Mouse (Mus musculus): ENCODE measurements around the gene Enpp6. TPM values are rescaled to one million over a fixed set of nuclear protein-coding genes. Genes with fewer than 3 reads are reported as not detected.

The Enpp6 gene
- 0.32 TPM for polyA plus RNA-seq (2021)

DNA sequence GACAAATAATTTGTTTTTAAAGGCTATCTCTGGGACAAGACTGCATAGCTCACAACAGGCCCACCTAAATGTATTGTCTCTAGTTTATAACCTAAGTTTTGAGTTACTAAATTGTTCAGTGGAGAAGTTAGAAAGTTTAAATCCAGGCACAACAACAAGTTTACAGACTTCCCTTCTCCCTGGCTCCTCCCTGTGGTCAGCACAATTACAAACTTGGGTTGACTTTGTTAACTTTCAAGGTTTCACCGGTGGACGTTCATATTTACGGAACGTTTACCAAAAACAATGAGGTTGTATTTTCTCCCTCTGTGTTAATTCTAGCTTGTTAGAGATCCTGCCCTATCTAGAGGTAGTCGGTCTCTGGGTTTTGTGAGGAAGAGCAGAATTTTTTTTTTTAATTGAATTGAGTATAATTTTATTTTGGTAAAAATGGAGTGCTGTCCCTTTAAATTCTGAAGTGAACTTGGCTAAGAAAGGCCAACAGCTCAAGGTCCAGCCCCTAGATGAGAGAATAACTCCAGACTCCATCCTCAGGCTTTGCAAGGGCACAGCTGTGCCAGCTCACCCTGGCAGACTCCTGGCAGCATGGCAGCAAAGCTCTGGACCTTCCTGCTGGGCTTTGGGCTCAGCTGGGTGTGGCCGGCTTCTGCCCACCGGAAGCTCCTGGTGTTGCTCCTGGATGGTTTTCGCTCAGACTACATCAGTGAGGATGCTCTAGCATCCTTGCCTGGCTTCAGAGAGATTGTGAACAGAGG lies at the start of gene Enpp6:
Enpp6 (plus strand) TSS at position 502 of the 755 bp plus-strand sequence.
- in situ Hi-C loops (cut with MboI; ENCODE audit: low pct_unique_long_range_greater_than_20kb) = no loop called here
- ATAC-seq = no peak
- CTCF ChIA-PET = interaction anchor here (1.1 kb wide), 1 partner anchor 8 kb away, joined by 3 read pairs; no protein-coding TSS in a partner anchor

GRCm38 (mm10) chr8:46938218-46938617 lies 48.5 kb upstream of the Enpp6 start:
- no peak for TF ChIP-seq CTCF (IDR thresholded peaks at IDR 0.05)
- ATAC-seq = no peak
- DNase-seq (ENCODE audit: low read depth, low spot score) = no peak
- ChIA-PET CTCF (interaction anchor here (1.2 to 1.3 kb wide), 2 partner anchors 9 to 15 kb away, joined by 3 to 4 read pairs; no protein-coding TSS in a partner anchor), POLR2A (no interaction called here)
- in situ Hi-C loops (cut with MboI; ENCODE audit: low pct_unique_long_range_greater_than_20kb) = no loop called here
- no peaks in the 10 kb centered on the region for H3K27me3 ChIP-seq

More for the DNA sequence above, at the start of gene Enpp6:
- TF ChIP-seq CTCF (IDR thresholded peaks at IDR 0.05) = no peak
- H3K27me3 ChIP-seq = peaks cover 4% of the 10 kb centered on the region
- DNase-seq (ENCODE audit: low read depth, low spot score) = no peak
- POLR2A ChIA-PET = no interaction called here

DNA sequence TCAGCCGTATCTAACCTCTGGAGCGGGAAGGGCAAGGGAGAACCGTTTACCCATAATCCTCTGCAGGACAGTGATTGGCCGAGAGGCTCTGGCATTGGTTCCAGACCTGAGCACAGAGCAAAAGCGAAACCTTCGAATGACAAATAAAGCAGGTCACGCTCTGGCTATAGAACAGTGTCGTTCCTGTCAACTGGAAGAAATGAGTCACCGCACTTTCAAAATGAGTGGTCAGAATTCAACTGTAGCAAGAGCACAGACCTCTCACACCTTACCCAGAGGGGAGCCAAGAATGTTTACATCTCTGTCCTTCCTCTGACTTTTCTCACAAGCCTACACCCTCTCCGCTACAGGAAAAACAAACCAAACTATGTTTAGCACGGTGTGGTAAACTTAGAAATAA lies 45.4 kb upstream of the Enpp6 start:
- TF ChIP-seq CTCF (IDR thresholded peaks at IDR 0.05) = no peak
- DNase-seq (ENCODE audit: low read depth, low spot score) (peak; percentile 64), ATAC-seq (peak; percentile 74)
- no peaks in the 10 kb centered on the region for H3K27me3 ChIP-seq
- ChIA-PET CTCF (no interaction called here), POLR2A (interaction anchor here (0.9 to 1.0 kb wide), 2 partner anchors 9 to 169 kb away, joined by 3 to 4 read pairs; no protein-coding TSS in a partner anchor)
- in situ Hi-C loops (cut with MboI; ENCODE audit: low pct_unique_long_range_greater_than_20kb) = no loop called here

DNA sequence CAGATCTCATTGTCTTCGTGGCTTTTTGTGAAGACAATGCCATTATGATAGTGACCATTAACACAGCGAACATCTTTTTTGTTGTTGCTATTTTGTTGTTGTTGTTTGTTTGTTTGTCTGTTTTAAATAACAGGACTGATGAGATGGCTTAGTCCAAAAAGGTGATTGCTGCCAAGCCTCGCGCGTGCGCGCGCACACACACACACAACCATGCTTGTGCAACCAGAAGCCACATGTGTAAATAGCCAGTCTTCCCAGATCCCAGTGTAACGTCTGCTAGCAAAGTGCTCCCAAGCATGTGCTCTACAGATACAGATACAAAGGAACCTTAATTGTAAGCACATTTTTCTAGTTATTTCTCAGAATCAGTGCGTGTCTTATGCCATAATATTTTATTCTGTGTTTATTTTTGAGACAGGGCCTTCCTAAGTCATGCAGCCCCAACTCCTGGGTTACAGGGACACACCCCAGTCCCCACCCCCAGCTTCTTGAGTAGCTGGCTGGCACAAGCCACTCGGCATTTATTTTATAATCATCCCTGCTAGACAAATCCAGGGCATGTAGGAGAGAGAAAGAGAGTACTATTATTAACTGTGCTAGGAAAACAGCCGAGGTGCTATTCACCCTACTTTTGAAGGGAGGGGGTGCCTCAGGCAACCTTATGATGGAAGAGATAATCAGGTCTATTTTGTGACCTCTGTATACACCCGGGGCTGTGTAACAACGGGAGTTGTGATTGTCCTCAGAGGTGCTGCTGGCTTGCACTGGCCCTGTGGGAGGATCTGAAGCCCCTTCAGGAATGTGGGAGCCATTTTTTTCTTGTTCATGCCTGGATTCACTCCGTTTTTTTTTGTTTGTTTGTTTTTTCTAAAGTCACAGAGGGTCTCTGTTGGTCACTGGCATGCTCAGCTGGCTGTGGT lies 44.7 kb upstream of the Enpp6 start:
- ChIA-PET POLR2A (interaction anchor here (1.0 kb wide), 1 partner anchor 8 kb away, joined by 3 read pairs; no protein-coding TSS in a partner anchor), CTCF (no interaction called here)
- TF ChIP-seq CTCF (IDR thresholded peaks at IDR 0.05) = no peak
- in situ Hi-C loops (cut with MboI; ENCODE audit: low pct_unique_long_range_greater_than_20kb) = no loop called here
- DNase-seq (ENCODE audit: low read depth, low spot score) = no peak
- no peaks in the 10 kb centered on the region for H3K27me3 ChIP-seq
- no peak for ATAC-seq

DNA sequence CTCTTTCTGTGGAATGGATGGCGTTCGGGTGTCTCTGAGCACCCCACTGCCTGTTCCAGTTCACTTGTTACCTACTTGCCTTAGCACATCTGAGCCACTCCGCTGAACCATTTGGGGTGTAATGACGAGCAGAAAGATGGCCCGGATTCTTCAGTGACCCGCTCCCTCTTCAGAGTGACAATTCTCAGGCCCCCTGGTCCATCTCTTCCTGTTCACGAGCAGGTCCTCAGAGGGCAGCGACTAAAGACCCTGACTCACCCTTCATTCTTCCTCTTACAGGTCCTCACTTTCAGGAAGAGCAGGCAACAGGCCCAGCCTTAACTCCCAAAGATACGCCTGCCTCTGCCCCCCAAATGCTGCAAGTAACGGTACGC lies 44.0 kb upstream of the Enpp6 start:
- no peak for ATAC-seq
- DNase-seq (ENCODE audit: low read depth, low spot score) = no peak
- H3K27me3 ChIP-seq = no peaks in the 10 kb centered on the region
- in situ Hi-C loops (cut with MboI; ENCODE audit: low pct_unique_long_range_greater_than_20kb) = no loop called here
- CTCF ChIA-PET = no interaction called here
- no peak for TF ChIP-seq CTCF (IDR thresholded peaks at IDR 0.05)
- POLR2A ChIA-PET = no interaction called here

DNA sequence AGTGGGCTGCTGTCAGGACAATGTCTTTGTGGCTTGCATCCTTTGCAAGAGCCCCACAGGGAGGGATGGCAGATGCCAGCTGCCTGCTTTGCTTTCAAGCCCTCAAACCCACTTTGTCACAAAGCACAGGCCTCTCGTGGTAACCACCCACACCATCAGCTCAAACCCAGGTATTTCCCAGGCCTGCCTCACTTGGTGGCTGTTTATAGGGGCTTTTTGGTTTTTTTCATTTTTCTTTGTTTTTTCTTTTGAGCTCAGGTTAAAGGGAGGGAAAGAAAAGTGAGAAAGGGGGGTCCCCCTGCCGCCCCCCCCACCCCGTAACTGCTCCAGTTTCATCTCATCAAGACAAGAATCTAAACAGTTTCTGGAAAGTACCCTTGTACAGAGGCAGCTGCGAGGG lies 43.4 kb upstream of the Enpp6 start:
- H3K27me3 ChIP-seq = no peaks in the 10 kb centered on the region
- DNase-seq (ENCODE audit: low read depth, low spot score) (no peak), ATAC-seq (no peak)
- no peak for TF ChIP-seq CTCF (IDR thresholded peaks at IDR 0.05)
- CTCF ChIA-PET = interaction anchor here (1.0 kb wide), 1 partner anchor 10 kb away, joined by 4 read pairs; no protein-coding TSS in a partner anchor
- POLR2A ChIA-PET = interaction anchor here (0.8 kb wide), 1 partner anchor 493 kb away, joined by 5 read pairs; no protein-coding TSS in a partner anchor
- in situ Hi-C loops (cut with MboI; ENCODE audit: low pct_unique_long_range_greater_than_20kb) = no loop called here

- DNase-seq (ENCODE audit: low read depth, low spot score) (no peak), ATAC-seq (no peak)
- in situ Hi-C loops (cut with MboI; ENCODE audit: low pct_unique_long_range_greater_than_20kb) = no loop called here
- POLR2A ChIA-PET = interaction anchor here (0.8 kb wide), 1 partner anchor 345 kb away, joined by 4 read pairs; no protein-coding TSS in a partner anchor
- CTCF ChIA-PET = interaction anchor here (0.9 kb wide), 1 partner anchor 10 kb away, joined by 3 read pairs; no protein-coding TSS in a partner anchor
- H3K27me3 ChIP-seq = no peaks in the 10 kb centered on the region
- TF ChIP-seq CTCF (IDR thresholded peaks at IDR 0.05) = peak; percentile 41
Observed at GRCm38 (mm10) chr8:46946181-46946580, 40.5 kb upstream of the Enpp6 start.

DNA sequence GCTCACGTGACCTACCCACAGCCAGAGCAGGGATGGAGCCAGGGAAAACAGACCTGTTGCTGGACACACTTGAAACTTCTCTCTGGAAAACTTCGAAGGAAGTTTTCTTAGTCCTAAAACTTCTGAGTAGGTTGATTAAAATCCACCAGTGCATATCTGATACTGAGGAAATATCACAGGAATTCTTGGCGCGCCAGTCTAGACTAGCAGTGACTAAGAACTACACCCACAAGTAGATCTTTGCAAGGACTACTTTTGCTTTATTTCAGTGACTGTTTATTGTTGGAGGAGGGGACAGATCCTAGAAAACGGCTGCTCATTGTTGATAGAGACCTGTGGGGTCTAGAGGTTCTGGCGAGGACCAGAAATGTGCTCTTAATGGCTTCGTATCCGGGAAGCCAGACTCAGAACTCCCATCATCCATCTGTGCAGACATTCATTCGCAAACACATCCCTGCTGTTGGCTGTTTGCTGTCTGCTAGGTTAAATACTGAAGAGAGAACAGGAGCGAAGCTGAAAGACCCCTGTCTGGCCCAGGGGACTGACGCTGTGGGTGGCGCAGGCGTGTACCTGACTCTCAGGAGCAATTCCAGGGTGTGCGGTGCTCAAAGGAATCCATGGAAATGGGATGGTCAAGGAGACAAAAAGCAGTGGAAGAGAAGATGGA lies 38.5 kb upstream of the Enpp6 start:
- no peaks in the 10 kb centered on the region for H3K27me3 ChIP-seq
- no peak for TF ChIP-seq CTCF (IDR thresholded peaks at IDR 0.05)
- CTCF ChIA-PET = interaction anchor here (1.2 kb wide), 1 partner anchor 423 kb away, joined by 3 read pairs; no protein-coding TSS in a partner anchor
- ATAC-seq (no peak), DNase-seq (ENCODE audit: low read depth, low spot score) (no peak)
- POLR2A ChIA-PET = no interaction called here
- in situ Hi-C loops (cut with MboI; ENCODE audit: low pct_unique_long_range_greater_than_20kb) = no loop called here

DNA sequence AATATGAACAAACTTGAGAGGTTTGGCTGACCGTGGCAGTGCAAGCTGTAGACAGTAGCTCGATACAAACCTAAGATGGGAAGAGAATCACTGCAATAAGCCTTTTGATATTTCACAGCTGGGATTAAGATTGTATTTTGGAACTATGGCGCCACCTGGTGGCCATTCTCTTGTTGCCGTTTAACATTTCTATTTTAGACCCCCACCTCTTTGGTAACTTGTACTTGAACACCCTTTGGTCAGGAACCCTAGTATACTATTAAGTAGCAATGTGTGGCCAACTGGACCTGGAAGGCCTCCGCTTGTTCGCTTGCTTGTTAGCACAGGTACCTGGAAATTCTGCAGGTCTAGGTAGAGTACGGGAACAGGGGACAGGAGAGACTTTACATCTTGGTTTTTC lies 33.2 kb upstream of the Enpp6 start:
- TF ChIP-seq CTCF (IDR thresholded peaks at IDR 0.05) = peak; percentile 73
- DNase-seq (ENCODE audit: low read depth, low spot score) (no peak), ATAC-seq (no peak)
- ChIA-PET POLR2A (no interaction called here), CTCF (interaction anchor here (0.8 to 3.4 kb wide), 15 partner anchors 9 to 418 kb away, joined by 3 to 19 read pairs (median 4); no protein-coding TSS in a partner anchor)
- in situ Hi-C loops (cut with MboI; ENCODE audit: low pct_unique_long_range_greater_than_20kb) = loop anchor here (5.0 kb wide), 1 partner anchor 281 kb away; no protein-coding TSS in a partner anchor
- H3K27me3 ChIP-seq = no peaks in the 10 kb centered on the region

Data from Patski (cell line).